Mouse (Mus musculus) lung, postnatal 0 days (tissue): ENCODE results near the gene Slc44a3. TPM values are rescaled to one million over a fixed set of nuclear protein-coding genes. Genes with fewer than 3 reads are reported as not detected.

ENCODE experiments used
- ATAC-seq: fragments of 200-750 bp; cut with Nextera tagmentation; 2 replicates; pipeline ENCODE4 v1.8.0; 2017; ENCODE audit warnings: moderate library complexity
- DNase-seq: peaks from one replicate; pipeline ENCODE4 v3.0.0-alpha.2; 2016; ENCODE audit warnings: low spot score
- H3K27ac ChIP-seq: fragments of 300-500 bp; sonication (generic); 2 replicates; pipeline ENCODE4 v1.5.1; 2014; ENCODE audit warnings: antibody characterized with exemption, mild to moderate bottlenecking, low read length, mixed read lengths
- H3K27me3 ChIP-seq: fragments of 300-500 bp; sonication (generic); replicated peaks from 2 replicates; pipeline ENCODE4 v1.6.1; 2014; ENCODE audit warnings: low read length, mixed read lengths; ENCODE audit not compliant: insufficient read depth
- H3K36me3 ChIP-seq: fragments of 300-500 bp; sonication (generic); 2 replicates; pipeline ENCODE4 v1.6.1; 2014; ENCODE audit warnings: low read length, mixed read lengths; ENCODE audit not compliant: insufficient read depth
- H3K4me1 ChIP-seq: fragments of 300-500 bp; sonication (generic); 2 replicates; pipeline ENCODE4 v1.6.1; 2014; ENCODE audit warnings: antibody characterized with exemption, low read depth, low read length, mixed read lengths; ENCODE audit not compliant: insufficient read depth
- H3K4me2 ChIP-seq: fragments of 300-500 bp; sonication (generic); replicated peaks from 2 replicates; pipeline ENCODE4 v1.6.1; 2014; ENCODE audit warnings: low read depth, mild to moderate bottlenecking, low read length, moderate library complexity, mixed read lengths
- H3K4me3 ChIP-seq: fragments of 300-500 bp; sonication (generic); 2 replicates; pipeline ENCODE4 v1.5.1; 2014; ENCODE audit warnings: low read depth, low read length
- H3K9ac ChIP-seq: fragments of 300-500 bp; sonication (generic); replicated peaks from 2 replicates; pipeline ENCODE4 v1.6.1; 2014; ENCODE audit warnings: low read depth, mild to moderate bottlenecking
- H3K9me3 ChIP-seq: fragments of 300-500 bp; sonication (generic); 2 replicates; pipeline ENCODE4 v1.6.1; 2016; ENCODE audit warnings: low read length, mixed read lengths
- CTCF ChIP-seq: IDR thresholded peaks from 2 replicates; pipeline ENCODE4 v1.5.1; 2016; ENCODE audit warnings: antibody characterized with exemption, mild to moderate bottlenecking
- EP300 ChIP-seq: IDR thresholded peaks from 2 replicates; pipeline ENCODE4 v1.6.1; 2016; ENCODE audit warnings: antibody characterized with exemption, mild to moderate bottlenecking, control low read depth
- WGBS: fragments of 180-500 bp; shearing (Covaris S2); extraction: QIAGEN DNeasy Blood & Tissue Kit; methylation state at CpG from one replicate; pipeline ENCODE4 v1.1.7; 2014; 5-methylcytosine and 5-hydroxymethylcytosine counted together
- polyA plus RNA-seq: library from polyadenylated mRNA; unstranded; fragments of >200 nt; fragmentation: Nextera tagmentation; extraction: Ambion mirVana; gene quantifications from 2 replicates; pipeline ENCODE4 v1.2.1, GENCODE M21; 2015

Slc44a3 gene
- polyA plus RNA-seq, 1 experiment from 2014 or later = 45.4 TPM

DNA sequence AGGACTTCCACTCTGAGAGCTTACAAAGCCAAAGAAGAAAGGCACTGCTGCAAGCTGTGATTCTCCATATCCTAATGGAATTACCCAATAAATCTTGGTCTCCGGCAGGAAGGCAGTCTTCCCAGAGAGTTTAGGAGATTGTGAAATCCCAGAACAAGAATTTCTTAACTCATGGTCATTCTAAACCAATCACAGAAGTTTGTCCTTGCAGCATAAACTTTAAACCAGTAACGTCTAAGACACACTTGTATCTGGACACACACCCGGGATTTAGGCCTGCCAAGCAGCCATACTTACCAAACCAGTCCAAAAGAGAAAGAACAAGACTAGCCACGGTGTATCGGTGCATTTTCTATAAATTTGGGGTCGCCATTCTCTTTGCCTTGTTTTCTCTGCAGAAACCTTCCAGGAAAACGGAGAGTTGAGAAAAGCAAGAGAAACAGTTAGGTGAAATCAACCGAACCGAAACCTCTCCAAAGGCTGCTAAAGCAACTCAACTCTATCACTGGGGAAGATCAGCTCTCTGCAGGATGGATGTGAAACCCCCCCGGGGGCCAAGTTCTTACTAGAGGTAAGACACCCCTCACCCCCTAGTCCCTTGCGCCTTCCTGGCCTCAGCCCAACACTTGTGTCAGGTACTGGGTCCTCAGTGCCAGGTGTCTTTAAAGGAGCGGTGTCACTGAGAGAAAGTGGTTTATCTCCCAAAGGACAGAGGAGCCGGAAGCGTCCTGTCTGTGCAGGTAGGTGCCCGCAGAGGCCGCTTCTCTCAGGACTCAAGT is 645 bp downstream of the Slc44a3 start:
- TF ChIP-seq EP300 (peak; percentile 22), CTCF (no peak)
- Histone ChIP-seq H3K36me3 (no peaks in the 10 kb centered on the region), H3K9ac (peak overlapping the region; percentile 66), H3K4me1 (peaks cover 4% of the 10 kb centered on the region; the same call in 1 of the 2 replicates), H3K27ac (peak overlapping the region; percentile 93), H3K4me2 (peak overlapping the region; percentile 67), H3K4me3 (peak overlapping the region; percentile 50), H3K9me3 (no peaks in the 10 kb centered on the region), H3K27me3 (no peaks in the 10 kb centered on the region)
- peak; percentile 70 for ATAC-seq
- DNase-seq = peak; percentile 97
- 21% methylated on average over 16 of the region's 16 CpGs for WGBS

DNA sequence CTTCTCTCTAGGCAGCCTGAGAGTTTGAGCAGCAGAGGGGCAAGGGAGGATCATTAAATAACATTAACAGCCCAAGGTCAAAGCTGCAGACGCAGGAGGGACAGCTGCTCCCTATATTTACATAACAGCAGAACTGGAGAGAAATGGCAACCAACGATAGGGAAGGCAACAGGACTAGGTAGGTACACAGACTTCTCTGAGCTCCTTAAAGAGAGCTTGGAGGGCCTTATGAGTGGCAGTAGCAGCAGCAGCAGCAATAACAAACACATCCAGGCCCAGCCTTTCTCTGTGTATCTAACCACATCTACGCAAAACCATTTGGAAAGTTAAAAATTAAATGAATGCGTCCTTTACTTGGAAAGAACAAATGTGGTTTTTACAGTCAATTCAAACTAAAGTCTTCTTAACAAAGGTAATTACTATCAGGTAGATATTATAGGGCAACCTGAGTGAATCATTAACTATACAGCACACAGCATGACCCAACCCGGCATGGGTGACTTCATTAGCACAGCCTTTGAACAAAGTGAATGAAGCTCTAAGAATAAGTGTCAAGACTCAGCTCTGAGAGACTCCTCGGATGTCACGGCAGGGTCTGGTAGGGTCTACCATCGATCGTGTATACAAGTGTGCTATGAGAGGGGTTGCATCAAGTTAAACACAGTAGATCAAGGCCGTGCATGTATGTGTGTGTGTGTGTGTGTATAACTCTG is 1.5 kb downstream of the Slc44a3 start:
- Histone ChIP-seq H3K4me2 (peak overlapping the region; percentile 67), H3K27ac (peak overlapping the region; percentile 93), H3K27me3 (no peaks in the 10 kb centered on the region), H3K36me3 (no peaks in the 10 kb centered on the region), H3K9ac (no peak overlapping the region), H3K4me1 (peaks cover 4% of the 10 kb centered on the region; the same call in 1 of the 2 replicates), H3K4me3 (peak overlapping the region; percentile 2; the same call in 1 of the 2 replicates), H3K9me3 (no peaks in the 10 kb centered on the region)
- DNase-seq (peak; percentile 78), ATAC-seq (peak; percentile 55)
- TF ChIP-seq CTCF (no peak), EP300 (peak; percentile 66; the same call in 1 of the 2 replicates)
- 34% methylated on average over 10 of the region's 10 CpGs for WGBS

- DNase-seq = no peak
- no peak overlapping the region for H3K27ac ChIP-seq
- no peaks in the 10 kb centered on the region for H3K36me3 ChIP-seq
- peaks cover 4% of the 10 kb centered on the region; the same call in 1 of the 2 replicates for H3K4me1 ChIP-seq
- H3K4me3 ChIP-seq = no peak overlapping the region
- no peak for TF ChIP-seq CTCF
- TF ChIP-seq EP300 = no peak
- H3K9ac ChIP-seq = no peak overlapping the region
- H3K27me3 ChIP-seq = no peaks in the 10 kb centered on the region
- 61% methylated on average over 17 of the region's 17 CpGs for WGBS
- H3K4me2 ChIP-seq = no peak overlapping the region
- no peak for ATAC-seq
- H3K9me3 ChIP-seq = no peaks in the 10 kb centered on the region
Measured at GRCm38 (mm10) chr3:121526096-121527093, 5.8 kb downstream of the Slc44a3 start.

DNA sequence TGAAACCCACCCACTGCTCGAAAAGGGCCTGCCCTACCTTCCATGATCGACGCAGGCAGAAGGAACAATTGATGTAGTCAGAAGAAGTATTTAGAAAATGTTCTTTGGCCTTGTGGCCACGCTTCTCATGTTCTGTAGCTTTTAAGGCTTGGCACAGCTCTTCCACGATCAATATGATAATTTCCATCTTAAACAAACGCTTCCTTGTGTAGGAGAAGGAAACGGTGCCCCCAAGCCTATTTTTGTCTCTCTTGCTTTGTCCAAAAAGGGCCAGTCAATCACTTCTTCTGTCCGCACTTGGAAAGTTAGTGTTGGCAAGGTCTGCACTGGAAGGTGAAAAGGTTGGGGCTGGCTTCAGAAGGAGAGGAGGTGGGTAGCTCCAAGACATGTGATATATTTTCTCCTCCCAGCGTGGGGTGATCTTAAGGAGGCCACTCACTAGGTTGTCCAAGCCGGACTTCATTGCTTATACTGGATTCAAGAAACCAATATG is 10.5 kb downstream of the Slc44a3 start:
- H3K9ac ChIP-seq = no peak overlapping the region
- ATAC-seq (no peak), DNase-seq (no peak)
- H3K27me3 ChIP-seq = no peaks in the 10 kb centered on the region
- H3K4me2 ChIP-seq = no peak overlapping the region
- H3K27ac ChIP-seq = no peak overlapping the region
- H3K9me3 ChIP-seq = no peaks in the 10 kb centered on the region
- H3K4me1 ChIP-seq = no peaks in the 10 kb centered on the region; the same call in 1 of the 2 replicates
- WGBS = 71% methylated on average over 10 of the region's 10 CpGs
- no peaks in the 10 kb centered on the region for H3K36me3 ChIP-seq
- TF ChIP-seq CTCF = no peak
- TF ChIP-seq EP300 = no peak
- no peak overlapping the region for H3K4me3 ChIP-seq

DNA sequence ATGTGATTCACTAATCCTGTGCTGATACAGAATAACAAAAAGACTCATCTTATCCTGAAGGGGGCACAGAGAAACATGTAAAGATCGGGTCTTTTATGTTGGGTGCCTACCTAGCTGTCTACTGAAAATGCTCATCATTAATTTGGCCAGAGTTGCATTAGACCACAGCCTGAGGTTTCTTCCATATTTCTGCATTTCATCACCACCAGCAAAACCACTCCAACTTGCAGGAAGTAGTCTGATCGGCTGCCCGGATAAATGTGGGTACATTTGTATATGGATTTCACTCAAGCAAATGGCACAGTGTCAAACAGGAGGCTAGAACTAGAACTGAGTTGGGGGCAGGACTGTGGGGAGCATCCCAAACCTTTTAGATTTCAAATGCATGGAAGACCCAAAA is 11.1 kb downstream of the Slc44a3 start:
- no peak overlapping the region for H3K9ac ChIP-seq
- no peaks in the 10 kb centered on the region; the same call in 1 of the 2 replicates for H3K4me1 ChIP-seq
- no peak overlapping the region for H3K4me2 ChIP-seq
- H3K4me3 ChIP-seq = no peak overlapping the region
- ATAC-seq (no peak), DNase-seq (no peak)
- WGBS = 80% methylated on average over 3 of the region's 3 CpGs
- H3K36me3 ChIP-seq = no peaks in the 10 kb centered on the region
- H3K27ac ChIP-seq = no peak overlapping the region
- TF ChIP-seq CTCF = no peak
- no peak for TF ChIP-seq EP300
- no peaks in the 10 kb centered on the region for H3K27me3 ChIP-seq
- no peaks in the 10 kb centered on the region for H3K9me3 ChIP-seq
